Mouse (Mus musculus): ENCODE measurements around the gene Gm10310.
"Not testable (repeated sequence)": the region's sequence is repeated elsewhere in the genome, so short reads cannot be mapped to it uniquely, and the experiment has no call there.

Gene Gm10310

DNA sequence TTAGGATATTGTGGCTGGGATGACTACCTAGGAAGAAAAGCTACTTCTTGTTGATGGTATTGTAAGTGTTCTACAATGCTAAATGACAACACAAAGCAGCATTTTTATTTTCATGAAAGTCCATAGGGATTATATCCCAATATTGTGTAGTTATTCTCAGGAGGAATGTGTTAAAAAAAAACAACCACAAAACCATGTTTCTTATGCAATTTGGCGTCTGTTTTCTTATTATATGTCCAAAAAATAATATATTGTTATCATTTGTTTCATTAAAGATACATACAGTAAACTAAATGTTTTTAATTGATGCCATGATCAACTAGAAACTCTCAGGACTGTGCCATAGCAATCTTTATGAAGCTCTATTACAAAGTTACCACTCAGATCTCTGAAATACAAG lies at the start of gene Gm10310:
Gene Gm10310 (minus strand): TSS at position 101 of the 400 bp plus-strand sequence.
- not testable (repeated sequence) for DNase-seq

DNA sequence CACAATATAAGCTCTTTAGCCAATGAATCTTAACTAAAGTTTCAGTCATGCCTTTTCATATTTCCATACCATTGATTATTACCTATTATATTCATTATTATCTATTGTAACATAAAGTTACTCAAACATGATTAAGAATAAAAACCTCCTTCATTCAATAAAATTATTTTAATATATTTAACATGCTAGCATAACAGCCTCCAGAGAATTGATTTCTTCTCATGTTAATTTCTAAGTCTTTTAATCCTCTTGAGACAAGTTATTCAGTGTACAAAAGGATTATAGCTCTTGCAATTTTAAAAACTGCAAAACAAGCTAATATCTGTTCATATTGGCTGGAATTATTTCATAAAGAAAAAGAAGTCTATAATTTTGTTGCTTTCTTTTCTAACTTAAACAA lies 45.2 kb upstream of the Gm10310 start, which contains the start of gene Olfr821:
Gene Olfr821 (plus strand): TSS at position 301 of the 400 bp plus-strand sequence.
- DNase-seq = no peak

DNA sequence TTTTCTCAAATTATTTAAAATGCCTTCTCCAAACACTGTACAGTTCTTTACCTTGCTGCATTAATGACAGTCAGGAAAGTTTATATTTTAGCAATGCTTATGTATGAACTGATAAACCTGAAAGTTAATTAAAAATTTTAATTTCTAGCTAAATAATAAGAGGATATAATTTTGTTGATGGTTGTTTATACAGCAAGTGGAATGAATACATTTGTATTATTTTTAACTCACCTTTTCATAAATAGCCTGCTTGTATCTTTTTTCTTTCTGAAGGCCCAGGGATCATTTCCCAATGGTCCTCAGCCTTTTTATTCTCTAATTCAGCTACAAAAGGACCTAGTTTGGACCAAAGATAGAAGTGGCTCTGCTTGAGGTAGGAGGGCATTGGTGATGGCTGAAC lies 27.5 kb upstream of the Gm10310 start, which contains the start of gene Olfr820:
Gene Olfr820 (plus strand): TSS at position 301 of the 400 bp plus-strand sequence.
- no peak for DNase-seq

DNA sequence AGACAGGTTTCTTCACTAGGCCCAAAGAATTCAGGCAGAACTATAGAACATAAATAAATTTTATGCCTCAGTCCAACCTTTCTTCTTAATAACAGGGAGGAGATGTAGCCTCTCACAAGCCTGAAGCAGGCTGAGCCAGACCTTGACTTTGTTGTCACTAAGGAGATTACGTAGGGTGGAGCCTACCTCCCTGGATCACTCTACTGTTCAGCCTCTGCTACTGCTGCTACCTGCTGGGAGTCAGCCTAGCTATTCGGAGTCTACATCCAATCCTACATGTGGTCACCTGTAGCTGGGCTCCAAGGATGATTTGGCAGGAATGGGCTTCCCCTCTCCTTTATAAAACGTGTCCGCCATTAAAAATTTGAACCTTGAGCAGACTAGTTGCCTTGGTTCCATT lies 20.5 kb upstream of the Gm10310 start:
- not testable (repeated sequence) for DNase-seq

DNA sequence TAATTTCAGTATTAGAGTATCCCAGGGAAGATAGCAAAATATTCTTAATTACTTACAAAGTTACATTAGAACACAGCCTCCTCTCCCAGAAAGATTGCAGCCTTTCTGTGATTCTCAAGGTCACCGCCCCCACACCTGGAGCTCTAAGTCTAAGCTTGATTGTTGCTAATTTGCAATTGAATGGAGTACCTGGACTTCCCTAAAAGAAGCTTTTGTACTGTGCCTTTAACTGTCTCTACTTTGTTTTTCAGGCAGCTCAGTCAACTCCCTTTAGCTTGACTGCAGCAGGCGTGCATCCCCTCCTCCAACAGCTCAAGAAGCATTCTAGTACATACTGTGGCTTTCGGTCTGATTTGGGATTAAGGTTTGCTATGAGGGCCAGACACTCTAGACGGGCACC lies 19.2 kb upstream of the Gm10310 start:
- not testable (repeated sequence) for DNase-seq

DNA sequence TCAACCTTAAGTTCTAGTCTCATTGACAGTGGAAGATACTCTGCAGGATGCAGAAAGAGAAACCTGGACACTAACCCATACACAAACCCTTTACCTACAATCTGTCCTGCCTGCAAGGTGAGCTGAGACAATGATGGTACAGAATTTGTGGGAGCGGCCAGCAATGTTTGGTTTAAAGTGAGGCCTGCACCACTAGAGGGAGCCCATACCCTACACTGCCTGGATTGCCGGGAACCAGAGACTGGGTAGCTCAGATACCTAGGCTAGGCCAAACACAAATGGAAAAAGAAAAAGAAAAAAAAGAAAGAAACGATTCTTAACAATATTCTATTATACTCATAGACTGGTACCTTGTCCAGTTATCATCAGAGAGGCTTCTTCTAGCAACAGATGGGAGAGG lies 3.0 kb downstream of the Gm10310 start:
- DNase-seq = not testable (repeated sequence)

DNA sequence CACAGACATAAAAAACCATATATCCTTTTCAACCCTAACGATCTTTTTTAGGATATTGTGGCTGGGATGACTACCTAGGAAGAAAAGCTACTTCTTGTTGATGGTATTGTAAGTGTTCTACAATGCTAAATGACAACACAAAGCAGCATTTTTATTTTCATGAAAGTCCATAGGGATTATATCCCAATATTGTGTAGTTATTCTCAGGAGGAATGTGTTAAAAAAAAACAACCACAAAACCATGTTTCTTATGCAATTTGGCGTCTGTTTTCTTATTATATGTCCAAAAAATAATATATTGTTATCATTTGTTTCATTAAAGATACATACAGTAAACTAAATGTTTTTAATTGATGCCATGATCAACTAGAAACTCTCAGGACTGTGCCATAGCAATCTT lies 8.8 kb downstream of the Gm10310 start, which contains the start of gene Olfr247:
Gene Olfr247 (minus strand): TSS at position 101 of the 400 bp plus-strand sequence.
- DNase-seq = not testable (repeated sequence)

DNA sequence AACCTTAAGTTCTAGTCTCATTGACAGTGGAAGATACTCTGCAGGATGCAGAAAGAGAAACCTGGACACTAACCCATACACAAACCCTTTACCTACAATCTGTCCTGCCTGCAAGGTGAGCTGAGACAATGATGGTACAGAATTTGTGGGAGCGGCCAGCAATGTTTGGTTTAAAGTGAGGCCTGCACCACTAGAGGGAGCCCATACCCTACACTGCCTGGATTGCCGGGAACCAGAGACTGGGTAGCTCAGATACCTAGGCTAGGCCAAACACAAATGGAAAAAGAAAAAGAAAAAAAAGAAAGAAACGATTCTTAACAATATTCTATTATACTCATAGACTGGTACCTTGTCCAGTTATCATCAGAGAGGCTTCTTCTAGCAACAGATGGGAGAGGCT lies 11.9 kb downstream of the Gm10310 start:
- not testable (repeated sequence) for DNase-seq

DNA sequence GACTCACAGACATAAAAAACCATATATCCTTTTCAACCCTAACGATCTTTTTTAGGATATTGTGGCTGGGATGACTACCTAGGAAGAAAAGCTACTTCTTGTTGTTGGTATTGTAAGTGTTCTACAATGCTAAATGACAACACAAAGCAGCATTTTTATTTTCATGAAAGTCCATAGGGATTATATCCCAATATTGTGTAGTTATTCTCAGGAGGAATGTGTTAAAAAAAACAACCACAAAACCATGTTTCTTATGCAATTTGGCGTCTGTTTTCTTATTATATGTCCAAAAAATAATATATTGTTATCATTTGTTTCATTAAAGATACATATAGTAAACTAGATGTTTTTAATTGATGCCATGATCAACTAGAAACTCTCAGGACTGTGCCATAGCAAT lies 17.7 kb downstream of the Gm10310 start, which contains the start of gene Olfr819:
Gene Olfr819 (minus strand): TSS at position 101 of the 400 bp plus-strand sequence.
- DNase-seq = not testable (repeated sequence)

DNA sequence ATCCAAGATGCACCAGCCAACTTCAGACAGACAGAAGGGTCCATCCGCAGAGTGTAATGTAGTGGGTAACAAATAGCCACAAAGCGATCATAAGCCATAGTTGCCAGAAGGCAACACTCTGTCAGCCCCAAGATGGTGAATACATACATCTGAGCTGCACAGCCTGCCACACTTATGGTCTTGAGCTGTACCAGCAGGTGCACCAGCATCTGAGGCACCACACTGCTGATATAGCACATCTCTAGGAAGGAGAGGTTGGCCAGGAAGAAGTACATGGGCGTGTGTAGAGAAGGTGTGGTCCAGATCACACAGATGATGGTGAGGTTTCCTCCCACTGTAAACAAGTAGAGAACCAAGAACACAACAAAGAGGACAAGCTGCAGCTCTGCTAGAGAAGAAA lies 18.6 kb downstream of the Gm10310 start:
- not testable (repeated sequence) for DNase-seq

DNA sequence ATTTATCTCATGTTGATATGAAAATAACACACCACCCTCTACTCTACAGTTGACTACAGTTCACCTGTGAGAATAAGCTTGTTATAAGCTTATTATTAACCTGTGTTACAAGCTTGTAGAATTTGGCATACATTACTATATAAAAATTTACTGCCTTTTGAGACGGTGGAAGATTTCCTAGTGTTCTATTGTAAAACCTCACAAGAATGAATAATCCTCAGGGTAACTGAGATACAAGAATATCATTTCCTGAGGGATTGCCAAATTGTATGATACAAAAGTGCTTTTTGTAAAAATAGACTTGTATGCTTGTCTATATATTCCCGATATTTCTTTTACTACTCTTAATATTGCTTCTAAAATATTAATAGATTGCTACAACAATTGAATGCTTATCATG lies 35.9 kb downstream of the Gm10310 start, which contains the start of gene Olfr818:
Gene Olfr818 (minus strand): TSS at position 101 of the 400 bp plus-strand sequence.
- DNase-seq = no peak

Data from cerebellum, postnatal 36 days (tissue).